Mouse (Mus musculus): Measurements from ENCODE around the gene Hist1h2ad. TPM values are rescaled to one million over a fixed set of nuclear protein-coding genes. Genes with fewer than 3 reads are reported as not detected.
A peak's percentile ranks its signal among the peaks of the same experiment; 100 is the strongest.
"Not testable (repeated sequence)": the region's sequence is repeated elsewhere in the genome, so short reads cannot be mapped to it uniquely, and the experiment has no call there.

Hist1h2ad gene
- polyA plus RNA-seq, 2 experiments, result 1.2 to 6.1 TPM

DNA sequence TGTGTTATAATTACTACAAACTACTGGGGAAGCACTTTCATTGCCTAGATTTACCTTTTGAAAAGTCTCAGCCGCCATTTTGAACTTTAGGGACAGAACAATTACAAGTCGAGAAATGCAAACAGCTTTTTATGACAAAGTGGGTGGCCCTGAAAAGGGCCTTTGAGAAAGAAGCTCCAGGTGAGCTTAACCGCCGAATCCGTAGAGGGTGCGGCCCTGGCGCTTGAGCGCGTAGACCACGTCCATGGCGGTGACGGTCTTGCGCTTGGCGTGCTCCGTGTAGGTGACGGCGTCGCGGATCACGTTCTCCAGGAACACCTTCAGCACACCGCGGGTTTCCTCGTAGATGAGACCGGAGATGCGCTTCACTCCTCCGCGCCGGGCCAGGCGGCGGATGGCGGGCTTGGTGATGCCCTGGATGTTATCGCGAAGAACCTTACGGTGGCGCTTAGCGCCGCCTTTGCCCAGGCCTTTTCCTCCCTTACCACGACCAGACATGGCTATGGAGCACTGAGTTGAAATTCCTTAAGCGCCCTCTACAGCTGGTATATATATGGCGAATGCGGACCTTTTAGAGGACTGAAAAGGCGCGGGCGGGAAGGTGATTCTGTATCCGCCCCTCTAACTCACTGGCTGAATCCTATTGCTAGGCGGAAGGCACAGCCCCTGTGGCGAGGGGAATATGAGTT, 22.9 kb upstream of the Hist1h2ad start, which contains the start of gene Hist1h4f:
Hist1h4f (minus strand) TSS at position 503 of the 689 bp plus-strand sequence.
- H3K9me3 ChIP-seq (ENCODE audit: control insufficient read depth, low read length); H3K36me3 ChIP-seq (ENCODE audit: control insufficient read depth, insufficient read depth, low read length); H3K27me3 ChIP-seq (ENCODE audit: control insufficient read depth, insufficient read depth, low read length): not testable (repeated sequence)
- peak within 1 kb of the TSS; percentile 48 for H3K9ac ChIP-seq (ENCODE audit: low read depth, low read length, severe bottlenecking)
- under 1% methylated on average over 26 of the region's 47 CpGs for WGBS
- H3K4me1 ChIP-seq (ENCODE audit: control insufficient read depth, insufficient read depth, low read length), result peaks cover 13% of the 10 kb centered on the region
- H3K27ac ChIP-seq (replicated peaks; ENCODE audit: low read depth, low read length), result peak within 1 kb of the TSS; percentile 69
- DNase-seq (ENCODE audit: low spot score), result peak; percentile 98
- peak within 1 kb of the TSS; percentile 36 for H3K4me3 ChIP-seq (replicated peaks; ENCODE audit: low read length)
- peak; percentile 94; the same call in 1 of the 2 replicates for TF ChIP-seq POLR2A (IDR thresholded peaks at IDR 0.05; ENCODE audit: borderline replicate concordance, extremely low read depth, insufficient read depth, insufficient read length)
- peak within 1 kb of the TSS; percentile 46 for H3K4me2 ChIP-seq (replicated peaks; ENCODE audit: low read depth, low read length, severe bottlenecking)
- ATAC-seq (ENCODE audit: low FRiP score, low read depth), result peak; percentile 86

DNA sequence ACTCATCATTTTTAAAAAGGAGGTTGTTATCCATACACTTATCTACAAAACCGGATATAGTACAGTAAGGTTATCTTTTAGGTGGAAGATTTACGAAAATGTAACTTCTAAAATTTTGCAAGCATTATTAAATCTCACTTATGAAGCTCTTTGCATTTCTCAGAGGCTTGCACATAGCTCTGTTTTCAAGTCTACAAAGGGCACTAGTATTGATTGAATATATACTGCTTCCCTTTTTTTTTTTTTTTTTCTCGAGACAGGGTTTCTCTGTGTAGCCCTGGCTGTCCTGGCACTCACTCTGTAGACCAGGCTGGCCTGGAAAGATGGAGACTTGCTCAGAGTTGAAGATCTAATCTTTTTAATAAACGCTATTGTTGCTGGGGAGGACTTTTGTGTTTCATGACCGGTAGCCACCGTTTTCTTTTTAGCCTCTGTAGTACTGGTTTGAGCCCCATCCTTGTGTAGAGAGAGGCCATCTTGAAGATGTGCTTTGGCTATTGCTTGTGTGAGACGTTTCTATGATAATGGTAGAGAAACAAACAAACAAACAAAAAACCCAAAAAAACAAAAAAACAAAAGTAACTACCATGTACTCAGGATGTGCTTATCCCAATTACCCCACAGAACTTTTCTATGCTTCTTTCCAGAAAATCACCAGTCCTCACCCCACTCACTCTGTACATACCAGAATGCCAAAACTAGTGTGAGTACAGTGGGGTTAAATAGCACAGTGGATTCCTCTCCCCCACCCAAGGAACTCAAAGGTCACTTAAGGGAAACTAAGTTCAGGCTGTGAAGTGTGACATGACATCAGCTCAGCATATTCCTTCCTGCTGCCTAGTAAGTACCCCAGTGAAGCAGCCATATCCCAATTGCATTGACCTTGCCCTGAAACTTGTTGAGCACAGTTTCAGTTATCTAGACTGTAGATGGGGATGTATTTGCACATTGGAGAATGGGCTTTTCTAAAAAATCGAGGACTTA, 22.0 kb upstream of the Hist1h2ad start:
- H3K9ac ChIP-seq (ENCODE audit: low read depth, low read length, severe bottlenecking), result no peak overlapping the region
- H3K36me3 ChIP-seq (ENCODE audit: control insufficient read depth, insufficient read depth, low read length), result no peaks in the 10 kb centered on the region
- peaks cover 15% of the 10 kb centered on the region for H3K4me1 ChIP-seq (ENCODE audit: control insufficient read depth, insufficient read depth, low read length)
- WGBS, result 57% methylated on average over 8 of the region's 8 CpGs
- peak overlapping the region; percentile 36 for H3K4me3 ChIP-seq (replicated peaks; ENCODE audit: low read length)
- no peaks in the 10 kb centered on the region for H3K27me3 ChIP-seq (ENCODE audit: control insufficient read depth, insufficient read depth, low read length)
- H3K4me2 ChIP-seq (replicated peaks; ENCODE audit: low read depth, low read length, severe bottlenecking), result peak overlapping the region; percentile 46; the same call in 1 of the 2 replicates
- H3K27ac ChIP-seq (replicated peaks; ENCODE audit: low read depth, low read length), result peak overlapping the region; percentile 69
- no peak for DNase-seq (ENCODE audit: low spot score)
- TF ChIP-seq POLR2A (IDR thresholded peaks at IDR 0.05; ENCODE audit: borderline replicate concordance, extremely low read depth, insufficient read depth, insufficient read length), result no peak
- H3K9me3 ChIP-seq (ENCODE audit: control insufficient read depth, low read length), result no peaks in the 10 kb centered on the region
- ATAC-seq (ENCODE audit: low FRiP score, low read depth), result no peak

DNA sequence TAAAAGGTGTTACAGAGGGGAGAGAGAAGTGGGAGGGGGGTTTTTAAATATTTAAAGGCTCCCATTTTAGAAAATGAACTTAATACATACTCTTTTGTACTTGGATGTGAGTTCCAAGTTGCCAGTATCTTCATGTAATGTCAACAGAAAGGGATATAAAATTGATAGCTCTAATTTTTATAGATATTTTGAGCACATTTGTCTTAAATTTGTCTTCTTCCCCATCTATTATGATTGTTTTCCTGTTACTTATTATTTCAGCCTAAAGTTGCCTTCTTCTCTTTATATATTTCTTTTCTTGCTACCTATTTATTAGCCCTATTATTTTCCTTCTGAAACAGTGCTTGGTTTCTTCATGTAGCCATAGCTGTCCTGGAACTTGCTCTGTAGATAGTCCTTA, 21.2 kb upstream of the Hist1h2ad start, which contains the start of gene Hist1h1d:
Hist1h1d (plus strand) TSS at position 301 of the 400 bp plus-strand sequence.
- Histone ChIP-seq H3K4me1 (ENCODE audit: control insufficient read depth, insufficient read depth, low read length) (peaks cover 15% of the 10 kb centered on the region), H3K27ac (replicated peaks; ENCODE audit: low read depth, low read length) (peak within 1 kb of the TSS; percentile 97), H3K4me2 (replicated peaks; ENCODE audit: low read depth, low read length, severe bottlenecking) (peak within 1 kb of the TSS; percentile 46; the same call in 1 of the 2 replicates), H3K9me3 (ENCODE audit: control insufficient read depth, low read length) (no peaks in the 10 kb centered on the region), H3K9ac (ENCODE audit: low read depth, low read length, severe bottlenecking) (no peak within 1 kb of the TSS), H3K4me3 (replicated peaks; ENCODE audit: low read length) (peak within 1 kb of the TSS; percentile 36), H3K36me3 (ENCODE audit: control insufficient read depth, insufficient read depth, low read length) (no peaks in the 10 kb centered on the region), H3K27me3 (ENCODE audit: control insufficient read depth, insufficient read depth, low read length) (no peaks in the 10 kb centered on the region)
- DNase-seq (ENCODE audit: low spot score), result no peak
- TF ChIP-seq POLR2A (IDR thresholded peaks at IDR 0.05; ENCODE audit: borderline replicate concordance, extremely low read depth, insufficient read depth, insufficient read length), result no peak
- no peak for ATAC-seq (ENCODE audit: low FRiP score, low read depth)

DNA sequence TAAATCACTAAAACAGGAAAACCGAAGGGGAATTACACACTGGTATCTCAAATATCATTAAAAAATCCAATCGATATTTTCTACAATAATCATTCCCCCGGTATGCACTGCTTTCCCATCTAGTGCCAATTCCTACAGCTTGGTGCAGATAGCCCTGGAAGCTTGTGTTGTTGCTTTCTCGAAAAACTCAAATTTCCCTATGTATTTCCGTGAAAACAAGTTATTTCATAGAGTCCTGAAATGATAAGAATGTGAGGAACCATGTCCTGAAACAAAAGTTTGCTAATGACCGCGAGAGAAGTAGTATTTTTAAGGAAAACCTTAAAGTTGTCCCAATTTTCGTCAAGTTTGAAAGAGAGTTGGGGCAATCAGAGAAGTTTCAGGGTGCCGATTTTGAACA, 19.8 kb upstream of the Hist1h2ad start:
- Histone ChIP-seq H3K27me3 (ENCODE audit: control insufficient read depth, insufficient read depth, low read length) (no peaks in the 10 kb centered on the region), H3K36me3 (ENCODE audit: control insufficient read depth, insufficient read depth, low read length) (no peaks in the 10 kb centered on the region), H3K9me3 (ENCODE audit: control insufficient read depth, low read length) (no peaks in the 10 kb centered on the region), H3K4me1 (ENCODE audit: control insufficient read depth, insufficient read depth, low read length) (peaks cover 15% of the 10 kb centered on the region), H3K4me3 (replicated peaks; ENCODE audit: low read length) (peak overlapping the region; percentile 51), H3K27ac (replicated peaks; ENCODE audit: low read depth, low read length) (peak overlapping the region; percentile 97), H3K9ac (ENCODE audit: low read depth, low read length, severe bottlenecking) (peak overlapping the region; percentile 73), H3K4me2 (replicated peaks; ENCODE audit: low read depth, low read length, severe bottlenecking) (peak overlapping the region; percentile 94)
- no peak for TF ChIP-seq POLR2A (IDR thresholded peaks at IDR 0.05; ENCODE audit: borderline replicate concordance, extremely low read depth, insufficient read depth, insufficient read length)
- no peak for DNase-seq (ENCODE audit: low spot score)
- 21% methylated on average over 9 of the region's 9 CpGs for WGBS
- ATAC-seq (ENCODE audit: low FRiP score, low read depth), result no peak
